Mouse (Mus musculus) layer of hippocampus, adult 2 months (tissue): ENCODE results near the gene Clic6. TPM values are rescaled to one million over a fixed set of nuclear protein-coding genes. Genes with fewer than 3 reads are reported as not detected.

ENCODE experiments used
- DNase-seq, 2 experiments: peaks; one replicate each; pipeline ENCODE4 v3.0.0; 2022; ENCODE audit warnings: low spot score in 2 of 2
- H3K27ac ChIP-seq: fragments of 200-600 bp; 2 replicates; pipeline ENCODE4 v1.8.1; 2022
- H3K4me3 ChIP-seq: fragments of 200-600 bp; 2 replicates; pipeline ENCODE4 v1.8.1; 2022; ENCODE audit warnings: mild to moderate bottlenecking
- CTCF ChIP-seq: fragments of 200-600 bp; conservative IDR thresholded peaks from 2 replicates; pipeline ENCODE4 v1.8.1; 2022; ENCODE audit warnings: antibody characterized with exemption, mild to moderate bottlenecking, moderate library complexity
- long read RNA-seq, 2 experiments: library from polyadenylated mRNA; stranded (forward); transcript quantifications; one replicate each; pipeline ENCODE4 v2.0.0; 2021; ENCODE audit warnings: borderline mapping rate in 2 of 2
- total RNA-seq, 2 experiments: library from RNA; stranded (reverse); gene quantifications; 2 replicates each; pipeline ENCODE4 v1.2.3; 2021

Gene Clic6
- 1 to 10 TPM in 1 of 2 experiments, under 1 TPM in 1; 0.69 to 2.2 TPM for total RNA-seq
- long read RNA-seq, experiment 1, partial matches to known transcripts = 0 of 1 reads
- long read RNA-seq, experiment 1, other reads (novel, unspliced or antisense) = 0 of 1 reads
- long read RNA-seq, experiment 2, partial matches to known transcripts = 0 of 1 reads
- long read RNA-seq, experiment 2, other reads (novel, unspliced or antisense) = 1 of 1 reads

GRCm38 (mm10) chr16:92485436-92485835 lies at the start of gene Clic6:
TSS of gene Clic6 (plus strand) at chr16:92485736.
- DNase-seq = no peak
- no peak within 1 kb of the TSS for H3K27ac ChIP-seq

DNA sequence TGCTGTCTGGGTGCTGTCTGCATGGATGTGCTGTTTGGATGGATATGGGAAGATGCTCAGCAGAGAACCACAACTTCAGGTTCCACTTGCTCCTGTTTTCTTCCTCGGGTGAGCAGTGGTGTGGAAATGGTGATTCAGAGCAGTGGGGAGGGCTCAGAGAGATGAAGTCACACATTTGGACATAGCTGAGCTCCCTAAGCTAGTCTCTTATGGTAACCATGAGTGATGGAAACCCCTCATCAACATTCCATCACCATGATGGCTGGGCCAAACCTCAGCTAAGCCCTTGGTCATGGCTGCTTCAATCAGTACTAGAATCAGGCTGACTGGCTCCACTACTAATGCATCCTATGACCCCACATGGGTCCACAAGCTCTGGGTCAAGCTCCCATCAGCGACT lies 45.8 kb upstream of the Clic6 start:
- H3K27ac ChIP-seq = no peak overlapping the region
- TF ChIP-seq CTCF = no peak
- H3K4me3 ChIP-seq = no peak overlapping the region
- DNase-seq = no peak

More at GRCm38 (mm10) chr16:92485436-92485835, at the start of gene Clic6:
- TF ChIP-seq CTCF = no peak
- no peak within 1 kb of the TSS for H3K4me3 ChIP-seq

GRCm38 (mm10) chr16:92440229-92440628 lies 45.3 kb upstream of the Clic6 start:
- Histone ChIP-seq H3K27ac (no peak overlapping the region), H3K4me3 (no peak overlapping the region)
- TF ChIP-seq CTCF = no peak
- no peak for DNase-seq

- H3K4me3 ChIP-seq = no peak overlapping the region
- no peak for DNase-seq
- no peak for TF ChIP-seq CTCF
- H3K27ac ChIP-seq = no peak overlapping the region
Observed at GRCm38 (mm10) chr16:92441203-92441602, 44.3 kb upstream of the Clic6 start.

DNA sequence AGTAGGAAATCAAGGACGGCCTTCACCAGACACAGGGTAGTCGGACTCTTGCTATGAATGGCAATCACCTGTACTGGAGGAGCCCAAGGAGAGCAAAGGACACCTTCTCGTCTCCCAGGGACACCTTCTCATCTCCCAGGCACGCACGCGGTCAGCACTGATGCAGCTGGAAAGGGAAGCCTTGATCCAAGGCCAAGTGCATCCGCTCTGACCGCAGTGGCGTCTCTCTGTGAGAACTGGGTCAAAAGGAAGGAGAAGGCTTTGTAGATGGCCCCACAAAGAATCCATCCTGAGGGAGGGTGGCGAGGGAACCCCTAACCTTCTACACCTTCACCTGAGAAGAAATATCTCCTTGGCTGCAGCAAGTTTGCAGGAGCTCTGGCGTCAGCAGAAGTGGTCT lies 43.4 kb upstream of the Clic6 start:
- no peak for DNase-seq
- Histone ChIP-seq H3K4me3 (no peak overlapping the region), H3K27ac (no peak overlapping the region)
- no peak for TF ChIP-seq CTCF

DNA sequence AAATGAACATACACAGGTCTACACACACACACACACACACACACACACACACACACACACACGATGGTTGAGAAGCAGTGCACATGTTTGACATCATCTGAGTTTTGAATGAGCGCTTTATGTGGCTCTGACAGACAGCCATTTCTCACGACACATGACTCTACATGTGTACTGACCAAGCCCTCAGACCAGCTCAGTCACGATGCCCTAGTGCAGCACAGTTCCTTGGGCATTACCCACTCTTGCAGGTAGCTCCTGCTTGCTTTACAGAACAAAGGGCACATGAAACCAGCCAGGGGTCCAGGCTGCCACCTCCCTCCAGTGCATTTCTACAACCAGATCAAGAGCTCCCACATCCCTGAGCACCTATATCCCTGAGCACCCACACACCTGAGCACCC lies 42.6 kb upstream of the Clic6 start:
- no peak for TF ChIP-seq CTCF
- H3K4me3 ChIP-seq = no peak overlapping the region
- no peak overlapping the region for H3K27ac ChIP-seq
- DNase-seq = no peak

GRCm38 (mm10) chr16:92443644-92444113 lies 41.9 kb upstream of the Clic6 start:
- DNase-seq = no peak
- Histone ChIP-seq H3K27ac (no peak overlapping the region), H3K4me3 (no peak overlapping the region)
- no peak for TF ChIP-seq CTCF

DNA sequence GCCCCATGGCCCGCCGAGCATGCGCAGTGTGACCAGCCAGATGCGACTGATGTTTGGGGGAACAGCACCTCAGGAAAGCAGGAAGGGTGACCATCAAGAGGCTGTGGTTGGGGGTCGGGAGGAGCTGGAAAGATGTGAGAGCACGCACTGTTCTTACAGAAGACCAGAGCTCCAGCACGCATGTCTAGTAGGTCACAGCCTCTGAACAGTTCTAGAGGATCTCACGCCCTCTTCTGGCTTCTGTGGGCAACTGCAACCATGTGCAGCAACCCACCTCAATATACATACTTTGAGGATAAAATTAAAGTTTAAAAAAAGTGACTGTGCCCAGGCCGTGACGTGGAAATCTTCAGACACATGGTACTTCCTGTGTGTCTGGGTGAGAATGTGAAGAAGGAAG lies 40.2 kb upstream of the Clic6 start:
- Histone ChIP-seq H3K27ac (no peak overlapping the region), H3K4me3 (no peak overlapping the region)
- no peak for DNase-seq
- peak; percentile 75 for TF ChIP-seq CTCF

DNA sequence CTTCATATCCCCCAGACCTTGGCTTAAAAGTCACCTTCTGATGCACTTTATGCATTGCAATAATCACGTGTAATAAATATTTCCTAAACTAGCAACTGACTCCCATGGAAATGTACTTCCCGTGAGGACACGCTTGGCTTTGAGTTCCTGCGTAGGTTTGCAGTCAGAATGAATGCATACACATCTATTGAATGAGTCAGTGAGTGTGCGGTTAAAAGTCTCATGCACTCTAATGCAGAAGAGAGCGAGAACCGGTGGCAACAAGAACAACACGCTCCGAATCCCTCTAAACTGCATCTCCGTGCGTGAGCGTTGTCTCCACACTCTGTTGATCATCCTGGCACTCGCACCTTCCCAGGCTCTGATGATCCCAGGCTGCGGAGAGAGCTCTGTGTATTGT lies 36.5 kb upstream of the Clic6 start:
- Histone ChIP-seq H3K27ac (no peak overlapping the region), H3K4me3 (no peak overlapping the region)
- TF ChIP-seq CTCF = no peak
- DNase-seq = no peak

- DNase-seq = no peak
- Histone ChIP-seq H3K27ac (no peak overlapping the region), H3K4me3 (no peak overlapping the region)
- no peak for TF ChIP-seq CTCF
Observed at GRCm38 (mm10) chr16:92450331-92450730, 35.2 kb upstream of the Clic6 start.

GRCm38 (mm10) chr16:92451516-92452072 lies 33.9 kb upstream of the Clic6 start:
- DNase-seq = no peak
- Histone ChIP-seq H3K4me3 (no peak overlapping the region), H3K27ac (no peak overlapping the region)
- TF ChIP-seq CTCF = no peak

GRCm38 (mm10) chr16:92452609-92453008 lies 32.9 kb upstream of the Clic6 start:
- no peak for DNase-seq
- H3K4me3 ChIP-seq = no peak overlapping the region
- peak; percentile 68 for TF ChIP-seq CTCF
- no peak overlapping the region for H3K27ac ChIP-seq

GRCm38 (mm10) chr16:92454002-92454401 lies 31.5 kb upstream of the Clic6 start:
- TF ChIP-seq CTCF = peak; percentile 25; the same call in 1 of the 2 replicates
- Histone ChIP-seq H3K4me3 (no peak overlapping the region), H3K27ac (no peak overlapping the region)
- no peak for DNase-seq

GRCm38 (mm10) chr16:92454495-92454894 lies 31.0 kb upstream of the Clic6 start:
- no peak for DNase-seq
- Histone ChIP-seq H3K4me3 (no peak overlapping the region), H3K27ac (no peak overlapping the region)
- no peak for TF ChIP-seq CTCF
